Mouse (Mus musculus) forebrain, embryonic 10.5 days (tissue): ENCODE results near the gene Gm11009. TPM values are rescaled to one million over a fixed set of nuclear protein-coding genes. Genes with fewer than 3 reads are reported as not detected.
"Not testable (repeated sequence)": the region's sequence is repeated elsewhere in the genome, so short reads cannot be mapped to it uniquely, and the experiment has no call there.

Experiments
- DNase-seq: peaks from one replicate; pipeline ENCODE4 v3.0.0-alpha.2; 2017; ENCODE audit warnings: low spot score; ENCODE audit errors: extremely low spot score
- H3K27ac ChIP-seq: fragments of 300-500 bp; sonication (generic); 2 replicates; pipeline ENCODE4 v1.5.1; 2016; ENCODE audit warnings: mild to moderate bottlenecking
- H3K27me3 ChIP-seq: fragments of 300-500 bp; sonication (generic); 2 replicates; pipeline ENCODE4 v1.6.1; 2016; ENCODE audit warnings: mild to moderate bottlenecking; ENCODE audit not compliant: poor library complexity, severe bottlenecking
- H3K36me3 ChIP-seq: fragments of 300-500 bp; sonication (generic); replicated peaks from 2 replicates; pipeline ENCODE4 v1.6.1; 2016; ENCODE audit warnings: mild to moderate bottlenecking, moderate library complexity
- H3K4me1 ChIP-seq: fragments of 300-500 bp; sonication (generic); 2 replicates; pipeline ENCODE4 v1.6.1; 2016
- H3K4me3 ChIP-seq: fragments of 300-500 bp; sonication (generic); 2 replicates; pipeline ENCODE4 v1.5.1; 2016; ENCODE audit warnings: mild to moderate bottlenecking, moderate library complexity
- H3K9me3 ChIP-seq: fragments of 300-500 bp; sonication (generic); 2 replicates; pipeline ENCODE4 v1.6.1; 2016; ENCODE audit warnings: mild to moderate bottlenecking, moderate library complexity
- WGBS: fragments of 180-500 bp; shearing (Covaris S2); methylation state at CpG from one replicate; pipeline ENCODE4 v1.1.7; 2016; 5-methylcytosine and 5-hydroxymethylcytosine counted together
- polyA plus RNA-seq: library from polyadenylated mRNA; unstranded; fragments of >200 nt; fragmentation: Nextera tagmentation; extraction: Ambion mirVana; gene quantifications from 2 replicates; pipeline ENCODE4 v1.2.1, GENCODE M21; 2016

Gm11009 gene
- polyA plus RNA-seq, result not detected in 2 replicates

DNA sequence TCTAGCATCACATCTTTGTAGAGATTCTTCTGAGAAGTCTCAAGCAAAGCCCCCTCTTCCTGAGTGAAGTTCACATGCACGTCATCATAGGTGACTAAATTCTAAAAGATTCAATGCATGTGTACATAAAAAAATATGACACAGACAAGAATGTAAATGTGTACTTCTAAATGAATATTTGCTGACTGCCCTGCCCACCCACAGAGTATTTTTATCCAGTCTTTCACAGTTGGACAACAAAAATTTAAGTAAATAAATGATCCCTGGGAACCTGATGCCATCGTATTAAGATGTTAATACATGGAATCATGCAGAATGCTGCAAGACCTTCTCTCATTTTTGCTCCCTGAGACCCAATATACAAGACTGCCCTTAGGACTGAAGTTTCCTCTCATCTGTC is at the start of gene Gm11009:
TSS of gene Gm11009 (minus strand) at position 101 of the 400 bp plus-strand sequence.
- not testable (repeated sequence) for H3K27me3 ChIP-seq, DNase-seq, H3K9me3 ChIP-seq, H3K27ac ChIP-seq, H3K4me3 ChIP-seq, H3K4me1 ChIP-seq, H3K36me3 ChIP-seq
- no CpG with 5 or more reads among the region's 2 CpGs for WGBS

Other genes starting within 250 kb of the Gm11009 start
- 1.2 and 2.5 TPM in 2 replicates for gene Gm2004, start 169.7 kb downstream of the Gm11009 start, polyA plus RNA-seq
- 8.4 and 11.7 TPM in 2 replicates for gene 2210418O10Rik, start 92.9 kb downstream of the Gm11009 start, polyA plus RNA-seq
- gene Gm14435, start 104.1 kb upstream of the Gm11009 start, polyA plus RNA-seq, result 10.8 and 11.5 TPM in 2 replicates
- 2.8 and 3.7 TPM in 2 replicates for gene Gm14434, start 167.3 kb upstream of the Gm11009 start, polyA plus RNA-seq
- gene Zfp967, start 201.6 kb upstream of the Gm11009 start, polyA plus RNA-seq, result not detected in 2 replicates